Mouse (Mus musculus) limb, embryonic 14.5 days (tissue): ENCODE results near the gene Cpped1. TPM values are rescaled to one million over a fixed set of nuclear protein-coding genes. Genes with fewer than 3 reads are reported as not detected.

Experiments
- ATAC-seq: fragments of 200-750 bp; cut with Nextera tagmentation; 2 replicates; pipeline ENCODE4 v1.8.0; 2017; ENCODE audit warnings: low read depth, moderate number of reproducible peaks, moderate TSS enrichment; ENCODE audit not compliant: low FRiP score
- DNase-seq: peaks from one replicate; pipeline ENCODE4 v3.0.0-alpha.2; 2015; ENCODE audit warnings: low spot score
- H3K27ac ChIP-seq: fragments of 300-500 bp; sonication (generic); replicated peaks from 2 replicates; pipeline ENCODE4 v1.5.1; 2014; ENCODE audit warnings: low read depth, mild to moderate bottlenecking, low read length, moderate library complexity, mixed read lengths
- H3K27me3 ChIP-seq: fragments of 300-500 bp; sonication (generic); 2 replicates; pipeline ENCODE4 v1.6.1; 2014; ENCODE audit warnings: low read length, mixed read lengths; ENCODE audit not compliant: control insufficient read depth, insufficient read depth
- H3K36me3 ChIP-seq: fragments of 300-500 bp; sonication (generic); 2 replicates; pipeline ENCODE4 v1.6.1; 2014; ENCODE audit warnings: mild to moderate bottlenecking, low read length, moderate library complexity, mixed read lengths; ENCODE audit not compliant: control insufficient read depth, insufficient read depth
- H3K4me1 ChIP-seq: fragments of 300-500 bp; sonication (generic); 2 replicates; pipeline ENCODE4 v1.6.1; 2014; ENCODE audit warnings: antibody characterized with exemption, low read length, mixed read lengths; ENCODE audit not compliant: control insufficient read depth, insufficient read depth
- H3K4me2 ChIP-seq: fragments of 300-500 bp; sonication (generic); replicated peaks from 2 replicates; pipeline ENCODE4 v1.6.1; 2014; ENCODE audit warnings: low read depth, mild to moderate bottlenecking, low read length, moderate library complexity; ENCODE audit not compliant: severe bottlenecking
- H3K4me3 ChIP-seq: fragments of 300-500 bp; sonication (generic); replicated peaks from 2 replicates; pipeline ENCODE4 v1.5.1; 2014; ENCODE audit warnings: low read length
- H3K9ac ChIP-seq: fragments of 300-500 bp; sonication (generic); 2 replicates; pipeline ENCODE4 v1.6.1; 2014; ENCODE audit warnings: mild to moderate bottlenecking, low read depth, low read length, moderate library complexity; ENCODE audit not compliant: severe bottlenecking
- H3K9me3 ChIP-seq: fragments of 300-500 bp; sonication (generic); 2 replicates; pipeline ENCODE4 v1.6.1; 2016; ENCODE audit warnings: low read length; ENCODE audit not compliant: control insufficient read depth
- POLR2A ChIP-seq: fragments of 200-500 bp; IDR thresholded peaks from 2 replicates; pipeline ENCODE4 v1.8.0; 2012; ENCODE audit warnings: inconsistent platforms, mild to moderate bottlenecking, moderate library complexity, borderline replicate concordance; ENCODE audit not compliant: insufficient read depth, insufficient read length; ENCODE audit errors: extremely low read depth
- WGBS: fragments of 180-500 bp; shearing (Covaris S2); extraction: QIAGEN DNeasy Blood & Tissue Kit; methylation state at CpG from one replicate; pipeline ENCODE4 v1.1.7; 2014; 5-methylcytosine and 5-hydroxymethylcytosine counted together
- polyA plus RNA-seq, 2 experiments: library from polyadenylated mRNA; depleted of rRNA in 1 of 2; stranded (reverse) in 1 of 2; unstranded in 1 of 2; fragments of >200 nt; fragmentation: Nextera tagmentation in 1 of 2; extraction: Ambion mirVana in 1 of 2; gene quantifications; 2 replicates each; pipeline versions ENCODE4 v1.2.1 to v1.2.3; 2012 to 2014

Gene Cpped1
- polyA plus RNA-seq, 2 experiments: 15.0 to 25.4 TPM

GRCm38 (mm10) chr16:11784354-11784753 is 124.9 kb downstream of the Cpped1 start:
- H3K9ac ChIP-seq: no peak overlapping the region
- H3K36me3 ChIP-seq: no peaks in the 10 kb centered on the region
- no peak for ATAC-seq
- no peak overlapping the region for H3K27ac ChIP-seq
- H3K4me1 ChIP-seq: no peaks in the 10 kb centered on the region
- no peaks in the 10 kb centered on the region for H3K9me3 ChIP-seq
- WGBS: 74% methylated on average over 4 of the region's 4 CpGs
- no peak overlapping the region for H3K4me3 ChIP-seq
- no peak overlapping the region for H3K4me2 ChIP-seq
- H3K27me3 ChIP-seq: no peaks in the 10 kb centered on the region
- no peak for TF ChIP-seq POLR2A
- DNase-seq: no peak

GRCm38 (mm10) chr16:11783337-11783736 is 125.9 kb downstream of the Cpped1 start:
- DNase-seq (no peak), ATAC-seq (no peak)
- Histone ChIP-seq H3K27me3 (no peaks in the 10 kb centered on the region), H3K9me3 (no peaks in the 10 kb centered on the region), H3K4me3 (no peak overlapping the region), H3K4me1 (no peaks in the 10 kb centered on the region), H3K27ac (no peak overlapping the region), H3K9ac (no peak overlapping the region), H3K4me2 (no peak overlapping the region), H3K36me3 (no peaks in the 10 kb centered on the region)
- TF ChIP-seq POLR2A: no peak

- H3K27me3 ChIP-seq: no peaks in the 10 kb centered on the region
- no peak overlapping the region for H3K9ac ChIP-seq
- no peak for TF ChIP-seq POLR2A
- H3K27ac ChIP-seq: no peak overlapping the region
- no peak; the same call in 1 of the 2 replicates for ATAC-seq
- H3K4me1 ChIP-seq: no peaks in the 10 kb centered on the region
- H3K4me3 ChIP-seq: no peak overlapping the region
- WGBS: 24% methylated on average over 2 of the region's 2 CpGs
- H3K4me2 ChIP-seq: no peak overlapping the region
- H3K36me3 ChIP-seq: no peaks in the 10 kb centered on the region
- no peak for DNase-seq
- no peaks in the 10 kb centered on the region for H3K9me3 ChIP-seq
Observed at GRCm38 (mm10) chr16:11782082-11782481, 127.2 kb downstream of the Cpped1 start.

GRCm38 (mm10) chr16:11778715-11779460 is 130.4 kb downstream of the Cpped1 start:
- no peaks in the 10 kb centered on the region for H3K9me3 ChIP-seq
- no peaks in the 10 kb centered on the region for H3K4me1 ChIP-seq
- no peak overlapping the region for H3K4me2 ChIP-seq
- 74% methylated on average over 9 of the region's 9 CpGs for WGBS
- H3K27me3 ChIP-seq: no peaks in the 10 kb centered on the region
- no peak overlapping the region for H3K27ac ChIP-seq
- H3K36me3 ChIP-seq: no peaks in the 10 kb centered on the region
- H3K4me3 ChIP-seq: no peak overlapping the region
- no peak for TF ChIP-seq POLR2A
- no peak overlapping the region for H3K9ac ChIP-seq
- DNase-seq: no peak
- ATAC-seq: no peak

- DNase-seq (peak; percentile 36), ATAC-seq (no peak)
- H3K36me3 ChIP-seq: no peaks in the 10 kb centered on the region
Observed at GRCm38 (mm10) chr16:11778191-11778590, 131.1 kb downstream of the Cpped1 start.

More at GRCm38 (mm10) chr16:11778191-11778590, 131.1 kb downstream of the Cpped1 start:
- Histone ChIP-seq H3K4me2 (no peak overlapping the region), H3K9ac (no peak overlapping the region), H3K4me1 (no peaks in the 10 kb centered on the region), H3K27ac (no peak overlapping the region), H3K4me3 (no peak overlapping the region), H3K9me3 (no peaks in the 10 kb centered on the region), H3K27me3 (no peaks in the 10 kb centered on the region)
- no peak for TF ChIP-seq POLR2A
- 69% methylated on average over 5 of the region's 5 CpGs for WGBS
